Mouse (Mus musculus) cerebellum, adult (tissue): ENCODE results near the gene Sesn1.
A peak's percentile ranks its signal among the peaks of the same experiment; 100 is the strongest.

ENCODE experiments used
- ATAC-seq: cut with Nextera tagmentation; 2 replicates; pipeline ENCODE4 v1.9.2; 2017; ENCODE audit warnings: mild to moderate bottlenecking, moderate library complexity, mixed read lengths; ENCODE audit not compliant: insufficient number of reproducible peaks, low FRiP score, low TSS enrichment

Gene Sesn1

GRCm38 (mm10) chr10:41866069-41866837 lies 56.5 kb downstream of the Sesn1 start:
- no peak for ATAC-seq

DNA sequence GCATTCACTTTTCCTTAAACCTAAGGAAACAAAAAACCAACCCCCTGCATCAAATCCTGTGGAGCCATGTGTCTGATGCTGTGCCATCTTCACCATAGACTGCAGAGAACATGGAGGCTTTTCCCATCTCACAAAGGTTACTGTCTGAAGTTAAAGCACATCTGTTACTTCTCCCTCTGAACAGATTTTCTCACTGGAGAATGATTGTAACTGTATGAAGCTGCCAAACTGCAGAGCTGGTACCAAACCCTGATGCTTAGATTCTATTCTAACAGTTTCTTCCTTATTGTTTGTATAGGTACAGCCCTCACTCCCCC lies 57.1 kb downstream of the Sesn1 start:
- ATAC-seq, result no peak

DNA sequence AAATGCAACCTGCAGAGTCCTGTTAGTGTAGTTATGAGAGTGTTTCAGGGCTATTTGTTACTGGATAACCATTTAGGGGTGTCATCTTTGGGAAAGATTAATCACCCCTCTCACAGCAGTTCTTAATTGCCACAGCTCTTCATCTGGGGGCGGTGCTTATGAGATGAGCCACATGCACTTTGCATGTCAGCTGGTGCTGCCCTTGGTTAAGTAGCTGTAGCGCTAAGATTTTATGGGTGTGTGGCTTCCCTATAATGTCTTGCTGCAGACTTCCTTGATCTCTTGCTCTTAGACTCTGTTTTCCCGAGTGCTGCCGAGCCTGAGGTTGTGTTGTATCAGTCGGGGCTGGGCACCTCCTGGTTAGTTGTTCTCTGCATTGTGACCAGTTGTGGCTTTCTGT lies 58.2 kb downstream of the Sesn1 start:
- no peak for ATAC-seq

GRCm38 (mm10) chr10:41870101-41870500 lies 60.4 kb downstream of the Sesn1 start:
- no peak for ATAC-seq

DNA sequence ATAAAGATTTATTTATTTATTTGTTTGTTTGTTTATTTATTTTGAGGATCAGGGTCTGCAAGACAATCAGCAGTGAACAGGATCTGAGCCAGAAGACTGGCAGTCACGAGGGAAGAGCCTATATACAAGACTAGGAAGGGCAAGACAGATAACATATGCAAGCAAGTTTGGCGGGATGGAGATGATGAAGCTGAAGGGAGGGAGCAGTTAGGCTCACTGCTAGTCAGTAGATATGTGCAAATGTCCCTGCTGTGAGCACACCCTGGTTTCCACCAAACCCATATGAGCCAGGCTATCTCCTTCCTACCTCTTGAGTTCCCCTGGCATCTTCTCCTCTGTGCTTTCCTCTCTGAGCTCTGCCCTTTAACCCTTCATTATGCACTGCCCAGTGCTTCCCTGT lies 61.8 kb downstream of the Sesn1 start:
- ATAC-seq, result no peak

DNA sequence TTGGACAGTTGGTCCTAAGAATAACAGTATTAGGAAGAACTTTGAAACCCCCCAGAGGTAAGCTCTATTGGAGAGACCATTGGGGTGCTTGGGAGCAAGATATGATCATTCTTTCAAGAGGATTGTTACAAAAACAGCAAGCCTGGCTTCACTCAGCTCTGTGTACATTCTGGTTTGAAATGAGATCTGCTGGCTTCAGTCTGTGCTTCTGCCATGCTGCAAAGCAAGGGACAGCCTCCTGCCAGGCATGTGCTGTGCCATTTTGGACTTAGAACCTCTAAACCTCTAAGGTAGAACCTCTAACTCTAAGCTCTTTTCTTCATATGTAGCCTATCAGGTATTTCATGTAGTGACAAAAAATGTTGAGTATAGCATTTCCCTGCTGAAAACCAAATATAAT lies 65.9 kb downstream of the Sesn1 start:
- no peak for ATAC-seq

DNA sequence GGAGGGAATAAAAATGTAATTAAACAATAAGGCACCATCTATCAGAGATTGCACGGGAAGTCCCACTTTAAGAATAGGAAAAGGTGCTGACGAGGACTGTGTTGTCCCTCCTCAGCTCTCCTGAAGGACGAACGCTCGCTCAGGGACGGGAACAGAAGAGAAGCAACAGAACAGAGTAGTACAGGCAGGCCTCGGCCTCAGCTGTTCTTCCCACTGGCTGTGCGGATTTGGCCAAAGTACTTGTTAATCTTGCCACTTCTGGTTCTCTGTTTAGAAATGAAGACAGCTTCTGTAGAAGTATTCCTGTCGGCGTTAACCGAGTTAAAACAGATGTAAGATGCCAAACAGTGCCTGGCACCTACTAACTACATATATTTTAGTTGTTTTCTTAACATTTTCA lies 68.6 kb downstream of the Sesn1 start:
- ATAC-seq, result no peak

- no peak for ATAC-seq
Measured at GRCm38 (mm10) chr10:41879675-41880074, 69.9 kb downstream of the Sesn1 start.

DNA sequence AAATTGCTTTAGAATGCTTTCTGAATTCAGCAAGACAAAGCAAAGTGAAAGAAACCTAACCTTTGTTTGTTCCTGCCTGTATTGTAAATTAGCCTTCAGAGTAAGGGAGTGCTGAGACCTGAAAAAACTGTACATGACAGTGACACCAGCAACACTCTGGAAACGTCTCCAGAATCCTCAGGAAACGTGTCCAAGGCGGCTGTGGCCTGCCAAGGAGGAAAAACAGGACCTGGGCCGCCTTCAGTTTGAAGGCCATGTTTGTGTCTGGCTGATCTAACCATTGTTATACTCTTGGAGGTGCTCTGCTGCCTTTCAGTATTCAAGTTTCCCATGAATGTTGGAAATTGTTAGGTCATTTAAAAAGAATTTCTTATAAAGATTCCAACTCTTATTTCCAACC lies 70.5 kb downstream of the Sesn1 start:
- no peak for ATAC-seq

GRCm38 (mm10) chr10:41880777-41881176 lies 71.0 kb downstream of the Sesn1 start:
- ATAC-seq, result no peak

DNA sequence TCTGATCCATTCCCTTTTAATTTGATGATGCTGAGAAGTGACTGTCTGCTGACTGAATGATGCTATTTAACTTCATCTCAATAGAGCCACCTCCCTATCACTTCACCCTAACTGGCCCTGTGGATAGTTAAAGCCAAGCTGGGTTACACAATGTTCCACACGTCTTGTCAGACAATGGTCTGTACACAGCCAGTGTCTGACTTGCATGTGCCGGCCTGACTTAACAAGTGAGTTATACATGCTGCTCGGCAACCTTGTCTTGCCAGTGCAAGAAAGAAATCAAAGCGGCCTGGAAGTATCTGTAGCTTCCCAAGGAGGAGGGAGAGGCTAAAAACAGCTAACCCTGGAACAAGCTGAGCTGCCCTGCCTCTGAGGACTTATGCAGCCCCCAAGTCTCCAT lies 71.7 kb downstream of the Sesn1 start:
- no peak for ATAC-seq

- no peak for ATAC-seq
Measured at GRCm38 (mm10) chr10:41883741-41884575, 74.2 kb downstream of the Sesn1 start.

GRCm38 (mm10) chr10:41887080-41887821 lies 77.5 kb downstream of the Sesn1 start:
- peak; percentile 93 for ATAC-seq

DNA sequence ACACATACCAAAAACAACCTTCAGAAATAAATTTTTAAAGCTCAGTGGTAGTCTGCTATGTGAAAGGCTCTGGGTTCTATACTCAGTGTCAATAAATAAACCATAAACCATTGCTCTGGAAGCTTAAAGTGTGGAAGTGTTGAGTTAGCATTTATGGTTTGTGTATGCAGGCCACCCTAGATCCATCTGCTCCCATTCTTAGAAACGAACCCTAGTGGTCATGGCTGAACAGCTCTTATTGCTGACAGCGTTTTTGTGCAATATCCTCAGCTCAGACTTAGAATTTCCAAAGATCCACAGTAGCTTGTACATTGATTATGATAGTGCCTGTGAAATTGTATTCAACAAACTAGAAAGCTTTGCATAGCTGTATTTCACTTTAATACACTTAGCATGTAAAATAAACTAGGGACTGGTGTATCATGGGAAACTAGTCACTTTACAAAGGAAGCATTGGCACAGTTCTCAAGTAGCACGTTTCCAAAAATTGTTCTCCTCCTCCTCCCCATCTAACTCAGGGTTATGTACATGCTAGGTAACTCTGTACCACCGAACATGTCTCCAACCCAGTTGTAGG lies 78.7 kb downstream of the Sesn1 start:
- ATAC-seq, result 0 out of 2 replicates have a peak, but pooled peaks have one; percentile 51

DNA sequence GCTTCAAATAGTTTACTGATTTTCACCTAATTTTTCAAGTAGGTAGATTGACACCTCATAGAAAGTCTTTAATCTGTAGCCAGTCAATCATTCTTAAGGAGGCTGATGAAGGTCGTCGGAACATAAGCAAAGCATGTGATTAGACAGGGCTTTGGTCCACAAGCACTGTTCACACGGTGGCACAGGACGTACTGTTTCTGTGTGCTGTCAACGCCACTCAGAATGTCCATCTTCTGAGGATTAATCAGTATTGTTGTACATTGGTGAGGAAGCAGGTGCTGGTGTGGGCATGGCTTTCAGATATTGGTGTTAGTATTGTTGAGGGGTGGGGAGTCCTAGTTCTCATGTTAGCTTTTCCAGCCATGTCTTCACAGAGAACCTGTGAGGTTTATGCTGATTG lies 79.8 kb downstream of the Sesn1 start:
- no peak for ATAC-seq

GRCm38 (mm10) chr10:41890537-41890936 lies 80.8 kb downstream of the Sesn1 start:
- ATAC-seq, result no peak

DNA sequence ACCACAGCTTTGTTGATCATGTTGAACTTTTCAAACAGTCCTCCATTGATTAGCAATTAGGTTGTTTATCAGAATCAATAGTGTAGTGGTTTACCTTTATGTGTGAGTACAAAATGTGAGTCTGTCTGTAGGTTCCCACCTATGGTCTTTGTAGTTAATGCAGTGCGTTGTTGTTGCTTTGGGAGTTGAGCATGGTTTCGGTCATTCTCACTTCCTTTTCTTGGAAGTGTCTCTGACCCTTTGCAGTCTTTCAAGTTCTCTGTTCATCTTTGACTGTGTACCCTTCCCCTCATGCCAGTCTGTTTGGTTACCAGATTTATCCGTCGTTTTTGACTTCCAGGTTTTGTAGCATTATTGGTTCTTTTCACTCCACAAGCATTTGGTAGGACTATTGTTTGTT lies 81.6 kb downstream of the Sesn1 start:
- ATAC-seq, result no peak

DNA sequence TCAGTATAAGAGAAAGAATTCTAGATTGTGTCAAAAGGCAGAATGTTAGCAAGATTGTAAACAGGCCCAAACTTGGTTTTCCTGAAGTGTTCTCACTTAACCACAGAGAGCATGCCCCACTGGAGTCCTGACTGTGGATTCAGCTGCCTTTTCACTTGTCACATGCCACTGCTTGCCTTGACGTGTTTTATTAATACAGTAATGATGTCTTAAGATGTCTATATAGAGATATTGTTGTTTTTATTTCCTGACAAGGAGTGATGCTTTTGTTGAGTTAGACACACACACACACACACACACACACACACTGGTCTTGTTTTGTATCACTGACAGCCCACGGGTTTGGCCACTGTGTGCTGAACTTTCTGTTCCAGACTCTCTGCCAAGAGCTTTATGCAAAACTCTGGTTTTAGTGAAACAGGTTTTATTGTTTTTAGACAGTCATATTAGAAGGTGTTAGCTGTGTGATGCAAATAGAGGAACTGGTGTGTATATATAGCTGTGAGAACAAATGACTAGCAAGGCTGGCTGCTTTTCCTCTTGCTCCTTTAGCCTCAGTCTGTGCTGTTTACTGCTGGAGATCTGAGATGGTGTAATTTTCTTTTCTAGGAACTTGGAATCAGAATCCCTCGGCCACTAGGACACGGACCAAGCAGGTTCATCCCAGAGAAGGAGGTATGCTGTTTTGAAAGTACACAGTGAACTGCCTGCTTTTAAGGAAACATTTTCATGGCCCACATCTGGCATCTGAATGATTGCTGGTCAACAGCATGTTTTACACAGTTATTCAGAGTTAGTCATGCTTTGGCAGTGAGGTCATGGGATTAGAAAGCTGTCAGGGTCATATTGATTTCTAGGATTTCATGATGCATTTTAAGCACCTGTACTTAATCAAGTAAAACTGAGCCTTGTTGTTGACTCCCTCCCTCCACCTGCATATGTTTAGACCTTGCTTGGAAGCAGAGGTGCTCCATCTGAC lies 84.0 kb downstream of the Sesn1 start:
- no peak for ATAC-seq

GRCm38 (mm10) chr10:41896425-41896824 lies 86.7 kb downstream of the Sesn1 start:
- no peak for ATAC-seq

DNA sequence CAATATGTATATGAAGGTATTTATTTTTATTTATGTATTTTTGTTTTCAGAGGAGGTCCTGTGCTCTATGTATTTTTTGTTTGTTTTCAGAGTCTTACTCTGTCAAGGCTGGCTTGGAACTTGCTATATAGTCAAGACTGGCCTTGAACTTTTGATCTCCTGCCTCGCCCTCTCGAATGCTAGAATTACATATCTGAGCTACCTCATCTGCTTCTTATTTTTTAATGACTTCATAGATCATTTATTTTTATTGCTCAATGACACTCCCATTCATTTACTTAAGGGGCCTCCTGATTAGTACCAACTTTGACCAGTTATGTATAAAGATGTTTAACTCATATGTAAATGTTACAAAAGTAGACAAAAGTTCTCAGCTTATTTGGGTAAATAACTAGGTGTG lies 87.1 kb downstream of the Sesn1 start:
- ATAC-seq, result no peak
